Mouse (Mus musculus) megakaryocyte, adult 5-6 weeks (primary cell): Measurements from ENCODE around the gene Adam17. TPM values are rescaled to one million over a fixed set of nuclear protein-coding genes. Genes with fewer than 3 reads are reported as not detected.

Experiments
- ATAC-seq: 2 replicates; pipeline ENCODE4 v1.8.0; 2016; ENCODE audit warnings: mild to moderate bottlenecking, inconsistent platforms; ENCODE audit not compliant: poor library complexity, severe bottlenecking
- total RNA-seq, 2 experiments: library from RNA; stranded (forward) in 1 of 2; stranded (reverse) in 1 of 2; fragments of 153-499, 151-499 nt in 1 of 2; fragments of 221-1000, 200-1000 nt in 1 of 2; gene quantifications; 2 replicates each; pipeline versions ENCODE4 v1.2.3 to v1.2.4; 2015 to 2017

Gene Adam17
- total RNA-seq (2015) (43.5 and 46.9 TPM in 2 replicates), total RNA-seq (2017) (73.9 and 77.0 TPM in 2 replicates)

GRCm38 (mm10) chr12:21373100-21373819 is at the start of gene Adam17:
Gene Adam17, minus strand, starts transcription at chr12:21373632.
- ATAC-seq, result peak; percentile 94

GRCm38 (mm10) chr12:21418621-21419131 is 45.2 kb upstream of the Adam17 start:
- no peak for ATAC-seq

GRCm38 (mm10) chr12:21418083-21418482 is 44.7 kb upstream of the Adam17 start:
- no peak for ATAC-seq

- peak; percentile 88 for ATAC-seq
These were observed 44.0 kb upstream of the Adam17 start, which contains the start of gene Ywhaq for GRCm38 (mm10) chr12:21417100-21418070. Gene Ywhaq, minus strand, starts transcription at chr12:21417637.

GRCm38 (mm10) chr12:21416506-21416905 is 43.1 kb upstream of the Adam17 start:
- ATAC-seq, result no peak

- no peak for ATAC-seq
These were observed 37.2 kb upstream of the Adam17 start for GRCm38 (mm10) chr12:21410620-21411019.

GRCm38 (mm10) chr12:21409651-21410050 is 36.2 kb upstream of the Adam17 start:
- no peak for ATAC-seq

GRCm38 (mm10) chr12:21408789-21409367 is 35.4 kb upstream of the Adam17 start:
- no peak for ATAC-seq

GRCm38 (mm10) chr12:21402771-21403170 is 29.3 kb upstream of the Adam17 start:
- ATAC-seq, result no peak

GRCm38 (mm10) chr12:21386201-21386600 is 12.8 kb upstream of the Adam17 start:
- no peak for ATAC-seq

- peak; percentile 57; the same call in 1 of the 2 replicates for ATAC-seq
These were observed 5.4 kb upstream of the Adam17 start for GRCm38 (mm10) chr12:21378765-21379346.

GRCm38 (mm10) chr12:21375376-21376157 is 2.1 kb upstream of the Adam17 start:
- ATAC-seq, result no peak

GRCm38 (mm10) chr12:21373820-21374475 is 516 bp upstream of the Adam17 start:
- peak; percentile 31 for ATAC-seq

GRCm38 (mm10) chr12:21370035-21370611 is 3.3 kb downstream of the Adam17 start:
- ATAC-seq, result no peak

- peak; percentile 46 for ATAC-seq
These were observed 4.4 kb downstream of the Adam17 start for GRCm38 (mm10) chr12:21369087-21369410.

GRCm38 (mm10) chr12:21368376-21369086 is 4.9 kb downstream of the Adam17 start:
- peak; percentile 2; the same call in 1 of the 2 replicates for ATAC-seq

- no peak for ATAC-seq
These were observed 8.6 kb downstream of the Adam17 start for GRCm38 (mm10) chr12:21364624-21365435.
